Mouse (Mus musculus) G1E (cell line): ENCODE measurements at regions not wholly inside any gene's neighbourhood (a gene's known extent, or its start where the extent isn't known, plus 50 kb on each side); places are given as distances from the start of the nearest gene placed in this dataset.

ENCODE experiments used
- ATAC-seq: 2 replicates; pipeline ENCODE4 v1.8.0; 2016; ENCODE audit warnings: mild to moderate bottlenecking; ENCODE audit not compliant: insufficient number of reproducible peaks, poor library complexity, low FRiP score, severe bottlenecking; ENCODE audit errors: extremely low read depth
- DNase-seq: peaks from one replicate; pipeline ENCODE4 v3.0.0; 2012; ENCODE audit warnings: low spot score
- H3K27me3 ChIP-seq: 2 replicates; pipeline ENCODE4 v1.6.1; 2012; ENCODE audit warnings: mild to moderate bottlenecking, low read length, inconsistent platforms; ENCODE audit not compliant: insufficient read depth
- H3K36me3 ChIP-seq: replicated peaks from 2 replicates; pipeline ENCODE3; 2012; ENCODE audit warnings: mild to moderate bottlenecking, inconsistent platforms
- H3K4me1 ChIP-seq: 2 replicates; pipeline ENCODE4 v1.6.1; 2012; ENCODE audit warnings: low read depth, low read length, inconsistent platforms, mixed read lengths; ENCODE audit not compliant: insufficient read depth
- H3K4me3 ChIP-seq: 2 replicates; pipeline ENCODE4 v1.5.1; 2012; ENCODE audit warnings: low read depth, mild to moderate bottlenecking, inconsistent platforms, low read length, moderate library complexity, mixed read lengths
- H3K9me3 ChIP-seq: replicated peaks from 2 replicates; pipeline ENCODE4 v1.6.1; 2012; ENCODE audit warnings: inconsistent platforms
- CTCF ChIP-seq: IDR thresholded peaks from 2 replicates; pipeline ENCODE4 v1.5.1; 2012; ENCODE audit warnings: low read depth, low read length, inconsistent platforms, mixed read lengths
- GATA1 ChIP-seq: IDR thresholded peaks from 2 replicates; pipeline ENCODE4 v1.6.1; 2012; ENCODE audit warnings: borderline replicate concordance, low read length, inconsistent platforms, mixed read lengths
- GATA2 ChIP-seq: IDR thresholded peaks from 2 replicates; pipeline ENCODE4 v1.6.1; 2012; ENCODE audit warnings: low read depth, low read length, inconsistent platforms, borderline replicate concordance
- POLR2AphosphoS5 ChIP-seq: IDR thresholded peaks from 2 replicates; pipeline ENCODE4 v1.6.1; 2012; ENCODE audit warnings: low read depth, low read length, inconsistent platforms; ENCODE audit not compliant: insufficient replicate concordance
- TAL1 ChIP-seq: conservative IDR thresholded peaks from 2 replicates; pipeline ENCODE4 v1.6.1; 2012; ENCODE audit warnings: low read depth, low read length, inconsistent platforms, mixed read lengths

DNA sequence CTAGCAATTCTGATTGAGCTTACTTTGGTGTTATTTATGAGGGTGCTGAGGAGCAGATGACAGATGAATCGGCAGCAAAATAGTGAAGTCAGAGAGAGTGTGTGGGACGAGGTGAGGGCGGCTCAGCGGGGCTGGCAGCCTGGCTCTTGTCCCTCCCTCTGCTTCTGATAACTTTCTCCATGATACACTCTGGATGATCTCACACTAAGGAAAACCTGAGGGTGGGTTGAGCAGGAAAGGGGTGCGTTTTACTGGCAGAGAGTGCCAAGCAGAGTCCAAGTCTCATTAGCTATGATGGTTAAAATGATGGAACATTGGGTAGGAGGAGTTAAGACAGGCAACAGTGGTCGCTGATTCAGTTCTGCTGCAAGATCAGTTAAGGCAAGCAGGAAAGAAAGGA is 250.1 kb upstream of the Prickle1 start:
- H3K4me1 ChIP-seq, result no peaks in the 10 kb centered on the region
- TF ChIP-seq GATA2 (no peak), POLR2AphosphoS5 (no peak), CTCF (no peak), GATA1 (no peak), TAL1 (no peak)
- no peaks in the 10 kb centered on the region for H3K27me3 ChIP-seq
- ATAC-seq (no peak), DNase-seq (no peak)
- H3K4me3 ChIP-seq, result no peak overlapping the region
- H3K36me3 ChIP-seq, result no peaks in the 10 kb centered on the region
- peaks cover 47% of the 10 kb centered on the region for H3K9me3 ChIP-seq

DNA sequence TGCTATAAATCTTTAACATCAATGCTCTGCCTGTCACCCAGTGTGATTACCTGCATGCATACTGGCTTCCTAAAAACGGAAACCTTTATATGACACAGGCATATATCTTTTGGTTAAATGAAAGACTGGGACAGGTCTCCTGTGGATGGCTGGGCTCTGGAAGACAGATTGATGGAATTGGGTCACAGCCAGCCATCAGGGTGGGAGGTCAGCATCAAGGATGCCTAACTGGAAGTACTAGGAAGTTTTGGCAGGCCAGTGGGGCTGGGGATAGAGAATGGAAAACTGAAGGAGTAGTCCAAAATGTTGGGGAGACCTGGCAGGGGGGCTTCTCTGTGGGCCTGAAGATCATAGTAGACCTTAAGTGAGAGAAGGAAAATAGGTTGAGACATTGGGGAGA is 237.3 kb upstream of the Prickle1 start:
- Histone ChIP-seq H3K27me3 (no peaks in the 10 kb centered on the region), H3K9me3 (peaks cover 49% of the 10 kb centered on the region), H3K4me3 (no peak overlapping the region), H3K4me1 (no peaks in the 10 kb centered on the region), H3K36me3 (no peaks in the 10 kb centered on the region)
- DNase-seq (no peak), ATAC-seq (no peak)
- TF ChIP-seq POLR2AphosphoS5 (no peak), GATA2 (no peak), GATA1 (no peak), TAL1 (no peak), CTCF (no peak)

DNA sequence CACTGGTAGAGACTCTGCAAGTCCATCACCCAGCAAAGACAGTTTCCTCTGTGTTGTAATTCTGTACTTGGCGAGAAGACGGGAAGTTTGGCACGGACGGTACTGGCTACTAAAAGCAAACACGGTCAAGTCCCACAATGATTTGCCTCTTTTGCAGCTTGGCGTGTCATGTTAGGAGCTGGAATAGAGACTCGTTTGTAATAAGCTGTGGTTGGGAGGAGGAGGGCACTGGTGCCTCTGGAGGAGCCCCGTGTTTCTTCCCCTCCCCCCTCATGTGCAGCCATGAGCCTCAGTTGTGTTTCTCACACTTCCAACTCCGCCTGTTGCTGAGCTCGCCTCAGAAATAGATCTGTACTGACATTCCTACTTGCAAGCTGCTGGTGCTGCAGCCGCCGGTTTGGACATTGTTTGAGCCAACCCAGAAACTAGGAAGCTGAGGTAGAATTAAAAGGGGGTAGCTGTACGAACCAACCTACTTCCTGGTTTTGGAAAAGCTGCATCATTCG is 236.8 kb upstream of the Prickle1 start:
- Histone ChIP-seq H3K36me3 (no peaks in the 10 kb centered on the region), H3K4me1 (no peaks in the 10 kb centered on the region), H3K27me3 (no peaks in the 10 kb centered on the region), H3K9me3 (peaks cover 49% of the 10 kb centered on the region), H3K4me3 (no peak overlapping the region)
- no peak for DNase-seq
- ATAC-seq, result no peak
- TF ChIP-seq TAL1, result no peak
- no peak for TF ChIP-seq POLR2AphosphoS5
- no peak for TF ChIP-seq GATA1
- TF ChIP-seq CTCF, result no peak
- no peak for TF ChIP-seq GATA2

DNA sequence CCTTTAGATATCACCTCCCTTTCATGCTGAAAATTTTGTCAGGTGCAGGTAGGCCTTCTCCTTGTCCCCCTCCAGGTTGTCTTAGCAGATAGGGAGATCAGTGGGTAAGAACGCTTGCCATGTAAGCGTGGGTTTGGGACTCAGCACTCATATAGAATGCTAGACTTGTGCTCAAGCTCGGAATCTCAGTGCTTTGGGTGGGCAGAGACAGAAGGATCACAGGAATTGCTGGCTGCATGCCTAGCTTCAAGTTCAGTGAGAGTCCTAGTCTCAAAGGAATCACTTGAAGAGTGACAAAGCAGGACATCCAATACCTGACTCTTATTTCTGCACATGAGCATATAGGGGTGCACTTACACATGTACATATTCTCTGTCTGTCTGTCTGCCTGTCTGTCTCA is 235.5 kb upstream of the Prickle1 start:
- ATAC-seq (no peak), DNase-seq (no peak)
- no peak overlapping the region for H3K4me3 ChIP-seq
- H3K4me1 ChIP-seq, result no peaks in the 10 kb centered on the region
- no peaks in the 10 kb centered on the region for H3K36me3 ChIP-seq
- H3K9me3 ChIP-seq, result peaks cover 47% of the 10 kb centered on the region
- TF ChIP-seq GATA1 (no peak), POLR2AphosphoS5 (no peak), GATA2 (no peak), CTCF (no peak), TAL1 (no peak)
- H3K27me3 ChIP-seq, result no peaks in the 10 kb centered on the region

DNA sequence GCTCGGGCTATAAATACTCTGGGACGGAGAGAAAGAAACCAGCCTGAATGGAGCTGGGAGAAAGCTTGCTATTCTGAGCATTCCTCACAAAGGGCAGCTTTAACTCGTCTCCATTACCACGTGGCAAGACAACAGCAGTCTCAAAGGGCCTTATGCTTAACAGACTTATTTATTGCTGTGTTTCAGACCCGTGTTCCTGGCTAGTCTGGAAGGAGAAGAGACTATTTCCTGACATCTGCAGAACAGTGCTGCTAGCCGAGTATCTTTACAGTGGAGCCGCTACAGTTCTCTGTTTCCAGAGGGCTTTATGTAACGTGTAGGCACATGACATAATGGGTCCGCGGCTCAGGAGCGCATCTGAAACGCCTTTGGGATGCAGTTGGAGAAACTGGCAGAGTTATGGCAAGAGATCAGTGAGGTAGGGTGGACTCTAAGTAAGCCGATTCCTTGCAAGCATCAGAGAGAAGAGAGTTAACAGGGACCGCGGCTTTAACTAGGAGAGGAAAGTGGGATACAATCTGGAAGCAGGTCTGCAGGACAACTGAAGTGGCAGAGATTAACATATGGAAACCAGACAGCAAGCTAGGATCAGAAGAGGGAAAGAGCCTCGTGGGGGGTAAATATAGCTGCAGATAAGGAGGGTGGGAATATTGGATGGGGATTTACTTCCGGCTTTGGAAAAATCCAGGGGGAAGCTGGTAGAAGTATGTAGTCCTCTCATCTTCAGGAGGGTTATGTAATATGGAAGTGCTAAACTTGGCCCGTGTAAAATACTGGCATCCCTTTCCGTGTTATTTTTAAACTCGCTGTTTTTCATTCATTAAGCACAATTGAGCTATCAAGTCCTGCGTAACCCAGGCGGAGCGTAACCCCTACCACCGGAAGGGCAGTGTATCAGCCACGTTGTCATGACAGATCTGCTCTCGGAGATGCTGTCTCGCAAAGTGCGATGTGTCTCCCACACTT is 229.3 kb upstream of the Prickle1 start:
- no peaks in the 10 kb centered on the region for H3K36me3 ChIP-seq
- peaks cover 41% of the 10 kb centered on the region for H3K9me3 ChIP-seq
- no peak overlapping the region for H3K4me3 ChIP-seq
- no peak for DNase-seq
- no peaks in the 10 kb centered on the region for H3K4me1 ChIP-seq
- TF ChIP-seq POLR2AphosphoS5, result no peak
- no peak for TF ChIP-seq TAL1
- TF ChIP-seq GATA1, result no peak
- no peak for TF ChIP-seq CTCF
- TF ChIP-seq GATA2, result no peak
- H3K27me3 ChIP-seq, result no peaks in the 10 kb centered on the region
- no peak for ATAC-seq

DNA sequence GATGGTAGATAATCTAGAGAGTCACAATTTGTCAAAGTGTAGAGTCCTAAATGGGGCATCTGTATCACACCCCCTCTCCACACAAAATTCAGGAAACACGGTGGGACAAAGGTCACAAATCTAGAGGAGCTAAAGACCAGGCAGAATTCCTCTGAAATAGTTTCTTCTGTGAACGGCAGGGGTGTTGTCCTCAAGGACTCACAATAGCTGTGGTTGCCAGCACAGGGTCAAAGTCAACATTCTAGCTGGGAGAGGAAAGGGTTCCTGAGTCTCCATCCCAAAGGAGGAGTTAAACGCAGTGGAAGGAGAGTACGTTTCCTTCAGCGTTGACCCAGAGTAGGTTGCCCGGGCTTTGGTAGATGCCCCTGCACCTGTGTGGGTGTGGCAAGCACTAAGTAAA is 225.5 kb upstream of the Prickle1 start:
- no peaks in the 10 kb centered on the region for H3K4me1 ChIP-seq
- H3K27me3 ChIP-seq, result no peaks in the 10 kb centered on the region
- no peak for ATAC-seq
- peaks cover 38% of the 10 kb centered on the region for H3K9me3 ChIP-seq
- TF ChIP-seq POLR2AphosphoS5 (no peak), GATA2 (no peak), TAL1 (no peak), CTCF (no peak), GATA1 (no peak)
- H3K36me3 ChIP-seq, result no peaks in the 10 kb centered on the region
- no peak overlapping the region for H3K4me3 ChIP-seq
- DNase-seq, result no peak
